ENCODE assay signal across 8 mouse cellular contexts in genomic region chr5:140388588-140389576, GRCm38 (mm10). TPM values are rescaled to one million over a fixed set of nuclear protein-coding genes. Genes with fewer than 3 reads are reported as not detected.
DNase-seq lines count a peak whose midpoint lies in the region; ATAC-seq and TF ChIP-seq lines count a peak whose summit lies in the region.

Gene Snx8 (minus strand): TSS chr5:140389262.

- no peak for TF ChIP-seq CTCF in CH12.LX (conservative IDR thresholded peaks at IDR 0.05 in 1 of 2, IDR thresholded peaks at IDR 0.05 in 1 of 2; ENCODE audit: low read depth in 2 of 2, low read length in 2 of 2)

- peak within 1 kb of the TSS; percentile 55 for H3K4me2 ChIP-seq in CH12.LX (ENCODE audit: insufficient read depth, low read depth, poor library complexity, severe bottlenecking)
- peak within 1 kb of the TSS; percentile 57 for H3K4me2 ChIP-seq in forebrain, embryonic 11.5 days (ENCODE audit: low read depth, low read length, severe bottlenecking)
- H3K4me2 ChIP-seq in heart, embryonic 16.5 days (ENCODE audit: low read depth, low read length) = peak within 1 kb of the TSS; percentile 88
- peak within 1 kb of the TSS; percentile 99 for H3K4me2 ChIP-seq in liver, embryonic 15.5 days
- peak within 1 kb of the TSS; percentile 77 for H3K4me2 ChIP-seq in neural tube, embryonic 12.5 days (replicated peaks)

- H3K36me3 ChIP-seq in CH12.LX (replicated peaks in 1 of 2; ENCODE audit: control insufficient read depth in 1 of 2, insufficient read depth in 1 of 2, low read length in 1 of 2) = peaks cover 0 to 15% of the 10 kb centered on the region in 2 experiments
- H3K36me3 ChIP-seq in forebrain, embryonic 11.5 days (ENCODE audit: control insufficient read depth, insufficient read depth, low read length) = no peaks in the 10 kb centered on the region
- H3K36me3 ChIP-seq in heart, embryonic 16.5 days (ENCODE audit: control insufficient read depth, insufficient read depth) = no peaks in the 10 kb centered on the region
- no peaks in the 10 kb centered on the region for H3K36me3 ChIP-seq in liver, embryonic 15.5 days (replicated peaks)
- H3K36me3 ChIP-seq in neural tube, embryonic 12.5 days = no peaks in the 10 kb centered on the region

- TF ChIP-seq POLR2A in CH12.LX (IDR thresholded peaks at IDR 0.05; ENCODE audit: low read depth, low read length) = peak; percentile 74

- no peak for TF ChIP-seq EP300 in CH12.LX (IDR thresholded peaks at IDR 0.05; ENCODE audit: low read length)

- no peaks in the 10 kb centered on the region for H3K9me3 ChIP-seq in CH12.LX (replicated peaks; ENCODE audit: low read length)
- H3K9me3 ChIP-seq in forebrain, embryonic 11.5 days (ENCODE audit: control insufficient read depth, low read length) = no peaks in the 10 kb centered on the region
- no peaks in the 10 kb centered on the region for H3K9me3 ChIP-seq in heart, embryonic 16.5 days (replicated peaks; ENCODE audit: control insufficient read depth, low read length)
- no peaks in the 10 kb centered on the region for H3K9me3 ChIP-seq in liver, embryonic 15.5 days (replicated peaks)
- no peaks in the 10 kb centered on the region for H3K9me3 ChIP-seq in neural tube, embryonic 12.5 days

- in situ Hi-C loops in CH12.LX (cut with MboI; ENCODE audit: low pct_ligation_motif_present, low pct_unique_long_range_greater_than_20kb, low sequenced_read_pairs) = no loop called here

- peak; percentile 93 for ATAC-seq in forebrain, embryonic 11.5 days (replicated peaks; ENCODE audit: low FRiP score)
- peak; percentile 94 for ATAC-seq in heart, embryonic 16.5 days (replicated peaks; ENCODE audit: extremely low read depth, insufficient read depth, low FRiP score)
- peak; percentile 85 for ATAC-seq in liver, embryonic 15.5 days (ENCODE audit: insufficient read depth)
- peak; percentile 93 for ATAC-seq in neural tube, embryonic 12.5 days (ENCODE audit: low FRiP score, low read depth)

- peaks cover 14 to 42% of the 10 kb centered on the region in 2 experiments for H3K4me1 ChIP-seq in CH12.LX (ENCODE audit: control insufficient read depth in 1 of 2, insufficient read depth in 2 of 2)
- peaks cover 2% of the 10 kb centered on the region; the same call in 1 of the 2 replicates for H3K4me1 ChIP-seq in forebrain, embryonic 11.5 days (replicated peaks; ENCODE audit: control insufficient read depth, insufficient read depth, low read length)
- H3K4me1 ChIP-seq in heart, embryonic 16.5 days (ENCODE audit: control insufficient read depth, insufficient read depth, low read length) = peaks cover 14% of the 10 kb centered on the region
- peaks cover 35% of the 10 kb centered on the region for H3K4me1 ChIP-seq in liver, embryonic 15.5 days (replicated peaks)
- peaks cover 14% of the 10 kb centered on the region for H3K4me1 ChIP-seq in neural tube, embryonic 12.5 days

- no peak within 1 kb of the TSS for H3K27ac ChIP-seq in CH12.LX (ENCODE audit: insufficient read depth, low read depth)
- no peak within 1 kb of the TSS for H3K27ac ChIP-seq in forebrain, embryonic 11.5 days (ENCODE audit: low read depth, low read length)
- peak within 1 kb of the TSS; percentile 24; the same call in 1 of the 2 replicates for H3K27ac ChIP-seq in heart, embryonic 16.5 days (ENCODE audit: low read length)
- peak within 1 kb of the TSS; percentile 38; the same call in 1 of the 2 replicates for H3K27ac ChIP-seq in liver, embryonic 15.5 days (replicated peaks)
- H3K27ac ChIP-seq in neural tube, embryonic 12.5 days = peak within 1 kb of the TSS; percentile 33; the same call in 1 of the 2 replicates

- peaks cover 4% of the 10 kb centered on the region for H3K27me3 ChIP-seq in CH12.LX (replicated peaks)
- no peaks in the 10 kb centered on the region for H3K27me3 ChIP-seq in forebrain, embryonic 11.5 days (ENCODE audit: control insufficient read depth, insufficient read depth, low read length)
- H3K27me3 ChIP-seq in heart, embryonic 16.5 days (ENCODE audit: control insufficient read depth, insufficient read depth, low read length) = no peaks in the 10 kb centered on the region
- peaks cover 10% of the 10 kb centered on the region; the same call in 1 of the 2 replicates for H3K27me3 ChIP-seq in liver, embryonic 15.5 days
- H3K27me3 ChIP-seq in neural tube, embryonic 12.5 days (replicated peaks) = no peaks in the 10 kb centered on the region

- dilution Hi-C loops in CH12.LX (cut with MboI; ENCODE audit: extremely low pct_ligation_motif_present, extremely low pct_unique_long_range_greater_than_20kb, low sequenced_read_pairs) = no loop called here

- peak within 1 kb of the TSS; percentile 79 to 88 (median 84) for H3K4me3 ChIP-seq in CH12.LX (replicated peaks in 1 of 3; ENCODE audit: low read depth in 2 of 3, low read length in 2 of 3, poor library complexity in 1 of 3)
- H3K4me3 ChIP-seq in forebrain, embryonic 11.5 days (ENCODE audit: low read depth, low read length) = peak within 1 kb of the TSS; percentile 44
- peak within 1 kb of the TSS; percentile 74 for H3K4me3 ChIP-seq in heart, embryonic 16.5 days (ENCODE audit: low read length)
- peak within 1 kb of the TSS; percentile 69 for H3K4me3 ChIP-seq in liver, embryonic 15.5 days (replicated peaks)
- peak within 1 kb of the TSS; percentile 64 for H3K4me3 ChIP-seq in neural tube, embryonic 12.5 days

- DNase-seq in CH12.LX (ENCODE audit: extremely low read depth) = peak; percentile 93
- peak; percentile 90 for DNase-seq in c-Kit-positive CD71-positive TER-119-negative erythroid progenitor cells, embryonic 14.5 days (ENCODE audit: low read depth)
- DNase-seq in forebrain, embryonic 11.5 days (ENCODE audit: low spot score) = peak; percentile 99
- DNase-seq in kidney, postnatal 36 days = peak; percentile 99 to 100
- peak; percentile 58 for DNase-seq in telencephalon, adult 2 months (ENCODE audit: low read depth, low spot score)

- no peak for TF ChIP-seq RAD21 in CH12.LX (IDR thresholded peaks at IDR 0.05; ENCODE audit: low read depth, low read length)

- H3K79me2 ChIP-seq in CH12.LX (replicated peaks; ENCODE audit: control insufficient read depth, extremely low read depth, insufficient read depth, poor library complexity, severe bottlenecking) = no peaks in the 10 kb centered on the region; the same call in 1 of the 2 replicates

- H3K9ac ChIP-seq in CH12.LX (ENCODE audit: insufficient read depth, low read depth) = peak within 1 kb of the TSS; percentile 44
- peak within 1 kb of the TSS; percentile 57 for H3K9ac ChIP-seq in forebrain, embryonic 11.5 days (ENCODE audit: low read length)
- H3K9ac ChIP-seq in heart, embryonic 16.5 days (ENCODE audit: low read length) = peak within 1 kb of the TSS; percentile 79
- peak within 1 kb of the TSS; percentile 63 for H3K9ac ChIP-seq in liver, embryonic 15.5 days
- peak within 1 kb of the TSS; percentile 49 for H3K9ac ChIP-seq in neural tube, embryonic 12.5 days

- 1% methylated on average over 60 of the region's 63 CpGs for WGBS in forebrain, embryonic 11.5 days
- under 1% methylated on average over 61 of the region's 63 CpGs for WGBS in heart, embryonic 16.5 days
- WGBS in liver, embryonic 15.5 days (ENCODE audit: insufficient replicate concordance) = under 1% methylated on average over 63 of the region's 63 CpGs
- 1% methylated on average over 63 of the region's 63 CpGs for WGBS in neural tube, embryonic 12.5 days

TF ChIP-seq in CH12.LX, 34 proteins besides CTCF, POLR2A, EP300 and RAD21 (continues in another document):
- TF ChIP-seq ZMIZ1 (IDR thresholded peaks at IDR 0.05; ENCODE audit: low read depth, low read length) (0 out of 2 replicates have a peak, but pooled peaks have one; percentile 35), USF1 (IDR thresholded peaks at IDR 0.05; ENCODE audit: low read depth, low read length) (peak; percentile 96), UBTF (IDR thresholded peaks at IDR 0.05; ENCODE audit: low read depth, low read length) (peak; percentile 23; the same call in 1 of the 2 replicates), NRF1 (IDR thresholded peaks at IDR 0.05; ENCODE audit: low read depth, low read length) (peak; percentile 9; the same call in 1 of the 2 replicates), SMC3 (IDR thresholded peaks at IDR 0.05; ENCODE audit: low read depth, low read length) (no peak), MAX (IDR thresholded peaks at IDR 0.05; ENCODE audit: low read length) (peak; percentile 97), KAT2A (IDR thresholded peaks at IDR 0.05; ENCODE audit: insufficient replicate concordance, low read length) (0 out of 2 replicates have a peak, but pooled peaks have one; percentile 22), MYC (IDR thresholded peaks at IDR 0.05; ENCODE audit: low read depth, low read length) (peak; percentile 78), MAZ (IDR thresholded peaks at IDR 0.05; ENCODE audit: low read depth, low read length) (0 out of 2 replicates have a peak, but pooled peaks have one; percentile 47), NELFE (IDR thresholded peaks at IDR 0.05; ENCODE audit: low read depth, low read length) (0 out of 2 replicates have a peak, but pooled peaks have one; percentile 31), MAFK (IDR thresholded peaks at IDR 0.05; ENCODE audit: insufficient replicate concordance, low read length) (no peak), JUN (IDR thresholded peaks at IDR 0.05; ENCODE audit: insufficient read depth, low read depth, low read length) (no peak), TCF12 (IDR thresholded peaks at IDR 0.05; ENCODE audit: low read depth, low read length) (peak; percentile 48; the same call in 1 of the 2 replicates), ELF1 (IDR thresholded peaks at IDR 0.05; ENCODE audit: low read depth, low read length) (peak; percentile 46; the same call in 1 of the 2 replicates), TBP (conservative IDR thresholded peaks at IDR 0.05; ENCODE audit: low read depth, low read length) (no peak), PAX5 (IDR thresholded peaks at IDR 0.05; ENCODE audit: low read length) (no peak), HCFC1 (IDR thresholded peaks at IDR 0.05; ENCODE audit: low read depth, low read length) (peak; percentile 35; the same call in 1 of the 2 replicates), ZKSCAN1 (IDR thresholded peaks at IDR 0.05; ENCODE audit: borderline replicate concordance, low read depth, low read length) (no peak), E2F4 (IDR thresholded peaks at IDR 0.05; ENCODE audit: insufficient replicate concordance, low read depth, low read length) (no peak), USF2 (conservative IDR thresholded peaks at IDR 0.05; ENCODE audit: low read depth, low read length) (peak; percentile 91), ZC3H11A (IDR thresholded peaks at IDR 0.05; ENCODE audit: low read depth, low read length) (no peak)

RNA-seq across cellular contexts. Expression of gene Snx8, which starts in this region (rescaled TPM):
- total RNA-seq in CH12.LX (2012; rRNA removed) = 20.8 and 26.0 TPM in 2 replicates
- 33.0 and 34.6 TPM in 2 replicates for total RNA-seq in CH12.LX (2014; rRNA removed)
- polyA plus RNA-seq in CH12.LX (2012; ENCODE audit: insufficient read length, low read depth) = 42.2 and 42.4 TPM in 2 replicates
- polyA plus RNA-seq in forebrain, embryonic 11.5 days (2014; fragmentation: Nextera tagmentation; extraction: Ambion mirVana) = 10.6 and 12.3 TPM in 2 replicates
- 16.4 and 17.9 TPM in 2 replicates for polyA plus RNA-seq in heart, embryonic 16.5 days (2015; fragmentation: Nextera tagmentation; extraction: Ambion mirVana)
- polyA plus RNA-seq in liver, embryonic 15.5 days (2015; fragmentation: Nextera tagmentation; extraction: Ambion mirVana) = 9.8 and 12.5 TPM in 2 replicates
- polyA plus RNA-seq in neural tube, embryonic 12.5 days (2016; fragmentation: Nextera tagmentation; extraction: Ambion mirVana) = 18.2 and 19.1 TPM in 2 replicates

Comparison
In these comparisons a context has a peak if more than half of its experiments do, and no peak if none do; other contexts are left out.
1. H3K27ac ChIP-seq: peak in heart, embryonic 16.5 days (single experiment), liver, embryonic 15.5 days (single experiment) and neural tube, embryonic 12.5 days (single experiment); none in CH12.LX (single experiment) and forebrain, embryonic 11.5 days (single experiment).
2. Peak in every context shown above with its lines, with median percentiles within 50 percentile points of each other: DNase-seq, H3K4me2 ChIP-seq, H3K4me3 ChIP-seq, H3K9ac ChIP-seq and ATAC-seq.